In genomic region chr13:51830744-51831450, GRCm38 (mm10) we compare ENCODE assay signal across 8 mouse cellular contexts. TPM values are rescaled to one million over a fixed set of nuclear protein-coding genes. Genes with fewer than 3 reads are reported as not detected.
DNase-seq lines count a peak whose midpoint lies in the region; ATAC-seq and TF ChIP-seq lines count a peak whose summit lies in the region.

No protein-coding gene starts in this region.

- peak; percentile 60; the same call in 1 of the 2 replicates for TF ChIP-seq CTCF in cerebellum, adult 2 months (IDR thresholded peaks at IDR 0.05; ENCODE audit: borderline replicate concordance, insufficient read depth, low read depth, low read length)

- H3K4me3 ChIP-seq in cerebellum, adult 2 months (replicated peaks; ENCODE audit: insufficient read depth, low read depth, low read length), result no peak overlapping the region
- H3K4me3 ChIP-seq in midbrain, embryonic 14.5 days (replicated peaks; ENCODE audit: low read depth, low read length), result no peak overlapping the region
- H3K4me3 ChIP-seq in midbrain, embryonic 16.5 days (ENCODE audit: low read depth, low read length), result no peak overlapping the region
- no peak overlapping the region for H3K4me3 ChIP-seq in limb, embryonic 10.5 days
- no peak overlapping the region for H3K4me3 ChIP-seq in neural tube, embryonic 15.5 days (replicated peaks)

- H3K27me3 ChIP-seq in cerebellum, adult 2 months (ENCODE audit: control insufficient read depth, insufficient read depth, low read length), result no peaks in the 10 kb centered on the region
- peaks cover 4% of the 10 kb centered on the region; the same call in 1 of the 2 replicates for H3K27me3 ChIP-seq in midbrain, embryonic 14.5 days (ENCODE audit: control insufficient read depth, insufficient read depth, low read length)
- H3K27me3 ChIP-seq in midbrain, embryonic 16.5 days (ENCODE audit: control insufficient read depth, insufficient read depth, low read depth, low read length), result no peaks in the 10 kb centered on the region
- H3K27me3 ChIP-seq in limb, embryonic 10.5 days (ENCODE audit: low read depth, poor library complexity, severe bottlenecking), result no peaks in the 10 kb centered on the region
- H3K27me3 ChIP-seq in splenic B cell, adult 2 months (ENCODE audit: control insufficient read depth, insufficient read depth, low read length, poor library complexity, severe bottlenecking), result no peaks in the 10 kb centered on the region
- no peaks in the 10 kb centered on the region; the same call in 1 of the 2 replicates for H3K27me3 ChIP-seq in neural tube, embryonic 15.5 days (replicated peaks)

- H3K9me3 ChIP-seq in midbrain, embryonic 14.5 days (ENCODE audit: control insufficient read depth, low read length), result no peaks in the 10 kb centered on the region
- no peaks in the 10 kb centered on the region for H3K9me3 ChIP-seq in midbrain, embryonic 16.5 days (replicated peaks; ENCODE audit: control insufficient read depth, low read length, poor library complexity, severe bottlenecking)
- no peaks in the 10 kb centered on the region for H3K9me3 ChIP-seq in limb, embryonic 10.5 days (replicated peaks)
- H3K9me3 ChIP-seq in neural tube, embryonic 15.5 days (replicated peaks), result no peaks in the 10 kb centered on the region

- no peak for TF ChIP-seq POLR2A in cerebellum, adult 2 months (IDR thresholded peaks at IDR 0.05; ENCODE audit: borderline replicate concordance, insufficient read depth, low read length)

- no peaks in the 10 kb centered on the region for H3K36me3 ChIP-seq in midbrain, embryonic 14.5 days (ENCODE audit: control insufficient read depth, insufficient read depth, low read length)
- no peaks in the 10 kb centered on the region for H3K36me3 ChIP-seq in midbrain, embryonic 16.5 days (ENCODE audit: control insufficient read depth, insufficient read depth, low read length)
- no peaks in the 10 kb centered on the region for H3K36me3 ChIP-seq in limb, embryonic 10.5 days
- H3K36me3 ChIP-seq in splenic B cell, adult 2 months (ENCODE audit: control insufficient read depth, insufficient read depth, low read length, poor library complexity, severe bottlenecking), result no peaks in the 10 kb centered on the region
- no peaks in the 10 kb centered on the region for H3K36me3 ChIP-seq in neural tube, embryonic 15.5 days

- H3K4me1 ChIP-seq in cerebellum, adult 2 months (ENCODE audit: control insufficient read depth, insufficient read depth, low read length), result peaks cover 30% of the 10 kb centered on the region
- H3K4me1 ChIP-seq in midbrain, embryonic 14.5 days (ENCODE audit: control insufficient read depth, insufficient read depth, low read length), result no peaks in the 10 kb centered on the region
- no peaks in the 10 kb centered on the region for H3K4me1 ChIP-seq in midbrain, embryonic 16.5 days (ENCODE audit: control insufficient read depth, insufficient read depth, low read length)
- peaks cover 8% of the 10 kb centered on the region for H3K4me1 ChIP-seq in limb, embryonic 10.5 days
- peaks cover 3% of the 10 kb centered on the region; the same call in 1 of the 2 replicates for H3K4me1 ChIP-seq in neural tube, embryonic 15.5 days

- H3K27ac ChIP-seq in cerebellum, adult 2 months (ENCODE audit: insufficient read depth, low read length), result peak overlapping the region; percentile 62; the same call in 1 of the 2 replicates
- no peak overlapping the region for H3K27ac ChIP-seq in midbrain, embryonic 14.5 days (replicated peaks; ENCODE audit: low read depth, low read length)
- no peak overlapping the region for H3K27ac ChIP-seq in midbrain, embryonic 16.5 days (ENCODE audit: low read length)
- no peak overlapping the region for H3K27ac ChIP-seq in limb, embryonic 10.5 days
- H3K27ac ChIP-seq in neural tube, embryonic 15.5 days (replicated peaks), result no peak overlapping the region

- no peak overlapping the region for H3K4me2 ChIP-seq in midbrain, embryonic 14.5 days (ENCODE audit: low read length)
- H3K4me2 ChIP-seq in midbrain, embryonic 16.5 days (ENCODE audit: low read length), result no peak overlapping the region
- H3K4me2 ChIP-seq in neural tube, embryonic 15.5 days, result no peak overlapping the region

- H3K9ac ChIP-seq in midbrain, embryonic 14.5 days (replicated peaks; ENCODE audit: low read length), result no peak overlapping the region
- no peak overlapping the region for H3K9ac ChIP-seq in midbrain, embryonic 16.5 days (ENCODE audit: low read depth, low read length)
- H3K9ac ChIP-seq in neural tube, embryonic 15.5 days (replicated peaks), result no peak overlapping the region

- 7% methylated on average over 10 of the region's 10 CpGs for WGBS in cerebellum, adult 2 months
- 27% methylated on average over 10 of the region's 10 CpGs for WGBS in midbrain, embryonic 14.5 days
- 27% methylated on average over 10 of the region's 10 CpGs for WGBS in midbrain, embryonic 16.5 days
- WGBS in limb, embryonic 10.5 days, result 39% methylated on average over 10 of the region's 10 CpGs
- WGBS in neural tube, embryonic 15.5 days, result 34% methylated on average over 10 of the region's 10 CpGs

- no peak for ATAC-seq in cerebellum, adult (ENCODE audit: insufficient number of reproducible peaks, low FRiP score, low TSS enrichment)
- no peak for ATAC-seq in midbrain, embryonic 14.5 days (ENCODE audit: low FRiP score, low TSS enrichment)
- ATAC-seq in midbrain, embryonic 16.5 days, result no peak
- ATAC-seq in neural tube, embryonic 15.5 days (ENCODE audit: low FRiP score), result no peak

- DNase-seq in cerebellum, adult 2 months, result peak; percentile 65
- DNase-seq in midbrain, embryonic 14.5 days, result peak; percentile 78
- DNase-seq in cerebellum, adult 9-10 months, result peak; percentile 84
- peak; percentile 62 for DNase-seq in limb, embryonic 10.5 days (ENCODE audit: low spot score)
- peak; percentile 77 for DNase-seq in splenic B cell, adult 2 months (ENCODE audit: low read depth, low spot score)

RNA-seq across cellular contexts. Expression of gene Gadd45g, which starts 15.6 kb away (rescaled TPM):
- polyA plus RNA-seq in cerebellum, adult 2 months (2012; rRNA removed), result 50.3 and 57.4 TPM in 2 replicates
- polyA plus RNA-seq in midbrain, embryonic 14.5 days (2014; fragmentation: Nextera tagmentation; extraction: Ambion mirVana), result 58.7 and 85.9 TPM in 2 replicates
- polyA plus RNA-seq in midbrain, embryonic 16.5 days (2015; fragmentation: Nextera tagmentation; extraction: Ambion mirVana), result 44.2 and 45.5 TPM in 2 replicates
- 14.3 and 18.6 TPM in 2 replicates for polyA plus RNA-seq in limb, embryonic 10.5 days (2016; fragmentation: Nextera tagmentation; extraction: Ambion mirVana)
- 32.1 and 35.4 TPM in 2 replicates for polyA plus RNA-seq in neural tube, embryonic 15.5 days (2015; fragmentation: Nextera tagmentation; extraction: Ambion mirVana)

RNA-seq across cellular contexts. Expression of gene Sema4d, which starts 37.4 kb away (rescaled TPM):
- 111 and 116 TPM in 2 replicates for polyA plus RNA-seq in cerebellum, adult 2 months (2012; rRNA removed)
- polyA plus RNA-seq in midbrain, embryonic 14.5 days (2014; fragmentation: Nextera tagmentation; extraction: Ambion mirVana), result 11.5 and 13.3 TPM in 2 replicates
- polyA plus RNA-seq in midbrain, embryonic 16.5 days (2015; fragmentation: Nextera tagmentation; extraction: Ambion mirVana), result 15.4 and 16.7 TPM in 2 replicates
- 5.9 and 6.0 TPM in 2 replicates for polyA plus RNA-seq in limb, embryonic 10.5 days (2016; fragmentation: Nextera tagmentation; extraction: Ambion mirVana)
- 15.2 and 17.9 TPM in 2 replicates for polyA plus RNA-seq in neural tube, embryonic 15.5 days (2015; fragmentation: Nextera tagmentation; extraction: Ambion mirVana)
